Mouse (Mus musculus) hindbrain, embryonic 12.5 days (tissue): ENCODE results near the gene Ranbp3. TPM values are rescaled to one million over a fixed set of nuclear protein-coding genes. Genes with fewer than 3 reads are reported as not detected.
"Not testable (repeated sequence)": the region's sequence is repeated elsewhere in the genome, so short reads cannot be mapped to it uniquely, and the experiment has no call there.

Experiments
- ATAC-seq: fragments of 200-750 bp; cut with Nextera tagmentation; 2 replicates; pipeline ENCODE4 v1.8.0; 2017; ENCODE audit warnings: moderate TSS enrichment; ENCODE audit not compliant: low FRiP score
- H3K27ac ChIP-seq: fragments of 300-500 bp; sonication (generic); 2 replicates; pipeline ENCODE4 v1.5.1; 2016; ENCODE audit warnings: mild to moderate bottlenecking
- H3K27me3 ChIP-seq: fragments of 300-500 bp; sonication (generic); 2 replicates; pipeline ENCODE4 v1.6.1; 2016; ENCODE audit warnings: mild to moderate bottlenecking
- H3K36me3 ChIP-seq: fragments of 300-500 bp; sonication (generic); 2 replicates; pipeline ENCODE4 v1.6.1; 2016; ENCODE audit warnings: mild to moderate bottlenecking
- H3K4me1 ChIP-seq: fragments of 300-500 bp; sonication (generic); 2 replicates; pipeline ENCODE4 v1.6.1; 2016
- H3K4me2 ChIP-seq: fragments of 300-500 bp; sonication (generic); replicated peaks from 2 replicates; pipeline ENCODE4 v1.6.1; 2016; ENCODE audit warnings: mild to moderate bottlenecking
- H3K4me3 ChIP-seq: fragments of 300-500 bp; sonication (generic); 2 replicates; pipeline ENCODE4 v1.5.1; 2016; ENCODE audit warnings: mild to moderate bottlenecking
- H3K9ac ChIP-seq: fragments of 300-500 bp; sonication (generic); 2 replicates; pipeline ENCODE4 v1.6.1; 2016; ENCODE audit warnings: mild to moderate bottlenecking, moderate library complexity
- H3K9me3 ChIP-seq: fragments of 300-500 bp; sonication (generic); replicated peaks from 2 replicates; pipeline ENCODE4 v1.6.1; 2016; ENCODE audit warnings: mild to moderate bottlenecking
- WGBS: fragments of 180-500 bp; shearing (Covaris S2); methylation state at CpG from one replicate; pipeline ENCODE4 v1.1.7; 2016; 5-methylcytosine and 5-hydroxymethylcytosine counted together
- polyA plus RNA-seq: library from polyadenylated mRNA; unstranded; fragments of >200 nt; fragmentation: Nextera tagmentation; extraction: Ambion mirVana; gene quantifications from 2 replicates; pipeline ENCODE4 v1.2.1, GENCODE M21; 2016

The Ranbp3 gene
- polyA plus RNA-seq = 98.2 and 105 TPM in 2 replicates

DNA sequence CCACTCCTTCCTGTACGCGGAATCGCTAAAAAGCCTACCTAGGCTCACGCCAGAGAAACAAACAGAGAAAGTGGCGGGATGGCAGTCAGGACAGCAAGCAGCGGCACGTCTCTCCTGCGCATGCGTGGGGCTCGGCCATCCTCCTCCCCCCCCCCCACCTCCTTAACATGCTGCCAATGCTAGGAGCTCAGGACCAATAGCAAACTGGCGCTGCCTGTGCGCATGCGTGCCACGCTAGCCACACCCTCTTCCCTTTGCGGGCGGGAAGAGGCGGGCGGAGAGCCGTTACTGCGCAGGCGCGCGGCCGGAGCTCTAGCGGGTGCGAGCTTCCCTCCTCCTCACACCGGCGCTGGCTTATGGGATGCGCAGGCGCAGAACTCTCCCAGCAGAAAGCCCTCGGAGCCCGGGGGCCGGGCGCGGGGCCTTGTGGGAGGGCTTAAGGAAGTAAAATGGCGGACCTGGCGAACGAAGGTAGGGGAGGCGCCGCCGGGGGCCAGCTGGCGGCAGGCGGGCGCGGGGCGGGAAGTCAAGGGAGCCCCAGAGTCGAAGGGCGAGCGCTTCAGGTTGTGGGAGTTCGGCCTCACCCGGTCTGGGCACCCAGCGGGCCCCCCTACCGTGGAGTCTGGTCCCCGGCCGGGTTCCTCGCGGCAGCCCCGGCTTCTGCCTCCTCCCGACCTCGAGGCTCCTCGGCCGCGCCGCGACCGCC is at the start of gene Ranbp3:
Gene Ranbp3, plus strand, starts transcription at position 354 of the 706 bp plus-strand sequence.
- Histone ChIP-seq H3K36me3 (peaks cover 20% of the 10 kb centered on the region), H3K9me3 (no peaks in the 10 kb centered on the region), H3K4me1 (peaks cover 35% of the 10 kb centered on the region), H3K27ac (peak within 1 kb of the TSS; percentile 87), H3K27me3 (peaks cover 6% of the 10 kb centered on the region), H3K9ac (peak within 1 kb of the TSS; percentile 96), H3K4me2 (peak within 1 kb of the TSS; percentile 77), H3K4me3 (peak within 1 kb of the TSS; percentile 97)
- ATAC-seq = peak; percentile 92
- WGBS = under 1% methylated on average over 42 of the region's 66 CpGs

DNA sequence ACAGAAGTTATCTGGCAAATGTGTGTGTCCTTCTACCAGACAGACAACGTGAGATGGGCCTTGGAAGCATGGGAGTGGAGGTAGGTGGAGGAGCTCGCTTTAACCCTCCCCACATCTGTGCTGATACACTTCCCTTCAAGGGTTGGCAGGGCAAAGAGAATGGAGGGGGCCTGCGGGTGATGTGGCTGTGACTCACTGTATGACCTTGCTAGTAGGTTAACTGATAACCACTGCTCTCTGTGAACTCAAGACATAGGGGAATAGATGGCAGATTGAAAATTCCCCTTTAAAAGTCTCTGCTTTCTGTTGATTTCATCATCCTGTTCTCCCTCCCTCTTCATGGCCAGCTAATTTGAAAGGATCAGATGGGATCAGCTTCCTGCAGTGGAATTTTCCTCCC is 47.6 kb upstream of the Ranbp3 start:
- no peak for ATAC-seq
- 88% methylated on average over 3 of the region's 3 CpGs for WGBS
- Histone ChIP-seq H3K4me3 (no peak overlapping the region), H3K27me3 (no peaks in the 10 kb centered on the region), H3K9ac (no peak overlapping the region), H3K9me3 (no peaks in the 10 kb centered on the region), H3K27ac (no peak overlapping the region), H3K36me3 (peaks cover 35% of the 10 kb centered on the region), H3K4me2 (peak overlapping the region; percentile 87; the same call in 1 of the 2 replicates), H3K4me1 (peaks cover 18% of the 10 kb centered on the region)

DNA sequence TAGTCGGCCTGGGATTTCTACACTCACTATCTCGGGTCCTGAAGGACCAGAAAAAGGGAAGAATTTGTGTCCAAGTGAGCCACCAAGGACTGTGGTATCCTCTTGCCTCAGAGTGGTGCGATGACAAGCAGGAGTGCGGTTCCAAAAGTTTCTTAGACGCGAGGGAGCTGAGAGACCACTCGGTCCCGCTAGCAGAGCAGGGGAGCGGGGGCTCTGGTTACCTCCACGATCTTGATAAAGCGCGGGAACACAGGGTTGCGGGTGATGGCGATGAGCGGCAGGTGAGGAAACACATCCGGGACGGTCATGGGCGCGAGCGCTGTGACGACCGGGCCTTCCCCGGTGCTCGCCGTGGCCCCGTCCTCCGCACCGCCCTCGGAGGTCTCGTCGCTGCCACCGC is 46.8 kb upstream of the Ranbp3 start:
- Histone ChIP-seq H3K4me2 (peak overlapping the region; percentile 87), H3K27me3 (no peaks in the 10 kb centered on the region), H3K27ac (peak overlapping the region; percentile 48; the same call in 1 of the 2 replicates), H3K4me1 (peaks cover 18% of the 10 kb centered on the region), H3K9ac (peak overlapping the region; percentile 93), H3K36me3 (peaks cover 29% of the 10 kb centered on the region), H3K9me3 (no peaks in the 10 kb centered on the region), H3K4me3 (peak overlapping the region; percentile 95)
- WGBS = under 1% methylated on average over 32 of the region's 32 CpGs
- ATAC-seq = no peak

DNA sequence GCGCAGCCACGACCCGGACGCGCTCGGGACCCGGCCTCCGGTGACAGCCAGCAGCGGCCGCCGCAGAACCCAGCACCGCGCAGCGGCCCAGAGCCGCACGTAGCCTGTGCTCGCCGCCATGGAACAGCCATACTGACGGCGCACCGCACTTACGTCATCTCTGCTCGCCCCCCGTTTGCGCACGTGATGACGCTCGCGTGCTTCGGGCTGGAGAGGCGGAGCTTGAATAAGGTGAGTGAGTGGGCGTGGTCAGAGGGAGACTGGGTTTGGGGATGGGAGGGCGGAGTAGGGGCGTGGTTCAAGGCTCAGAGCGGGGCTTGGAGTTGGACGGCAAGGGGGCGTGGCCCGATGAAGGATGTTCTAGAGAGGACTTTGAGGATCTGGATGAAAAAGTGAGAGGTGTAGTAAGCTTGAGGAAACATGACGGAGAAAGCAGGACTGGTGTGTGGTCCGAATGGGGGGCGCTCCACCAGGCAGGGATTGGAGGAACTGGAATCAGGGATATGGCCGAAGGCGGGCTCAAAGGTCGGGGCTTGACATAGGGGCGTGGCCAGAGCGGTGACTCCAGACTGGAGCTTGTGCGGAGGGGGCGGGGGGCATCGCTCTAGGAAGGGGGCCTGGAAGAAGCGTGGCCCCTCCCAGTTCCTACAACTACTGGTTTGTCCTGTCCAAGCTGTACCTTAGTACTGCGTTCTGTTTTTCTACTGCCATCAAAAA is 46.2 kb upstream of the Ranbp3 start, which contains the start of gene Lonp1:
Gene Lonp1, minus strand, starts transcription at position 134 of the 717 bp plus-strand sequence.
- peak; percentile 92 for ATAC-seq
- H3K9me3 ChIP-seq = no peaks in the 10 kb centered on the region
- H3K9ac ChIP-seq = peak within 1 kb of the TSS; percentile 93
- H3K4me3 ChIP-seq = peak within 1 kb of the TSS; percentile 95
- H3K4me1 ChIP-seq = peaks cover 18% of the 10 kb centered on the region
- under 1% methylated on average over 51 of the region's 51 CpGs for WGBS
- peak within 1 kb of the TSS; percentile 48 for H3K27ac ChIP-seq
- H3K4me2 ChIP-seq = peak within 1 kb of the TSS; percentile 87
- peaks cover 23% of the 10 kb centered on the region for H3K36me3 ChIP-seq
- no peaks in the 10 kb centered on the region for H3K27me3 ChIP-seq

DNA sequence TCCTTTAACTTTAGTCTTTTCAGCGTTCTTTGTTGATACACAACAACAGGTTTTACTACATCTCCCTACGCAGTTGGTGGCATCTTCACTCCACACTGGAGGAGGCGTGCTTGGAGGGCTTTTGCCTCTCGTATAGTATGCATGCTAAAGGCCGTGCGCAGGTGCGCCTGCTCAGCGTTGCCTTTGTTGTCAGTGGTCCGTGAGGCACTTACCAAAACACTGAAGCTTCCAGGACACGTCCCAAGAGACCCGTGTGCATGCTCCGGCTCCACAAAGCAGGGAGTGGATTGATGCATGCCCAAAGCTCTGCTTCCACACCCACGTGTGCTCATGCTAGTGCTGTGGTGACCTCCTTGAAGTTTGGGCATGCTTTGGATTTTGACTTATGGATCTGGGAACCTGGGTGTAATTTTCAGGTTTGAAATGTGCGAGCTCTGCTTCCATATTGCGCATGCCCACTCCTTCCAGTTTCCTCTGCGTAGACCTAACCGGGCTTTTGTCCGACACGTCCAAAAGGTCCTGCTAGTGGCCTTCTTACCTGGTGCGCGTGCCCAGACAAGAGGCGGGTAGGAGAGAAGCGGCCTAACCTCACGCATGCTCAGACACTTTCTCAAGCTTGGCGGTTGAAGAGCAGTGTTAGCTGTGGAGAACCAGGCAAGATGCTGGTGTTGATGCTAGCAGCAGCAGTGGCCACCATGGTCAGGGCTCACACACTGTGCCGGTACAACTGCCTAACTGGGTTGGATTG is 45.4 kb upstream of the Ranbp3 start, which contains the start of gene Catsperd:
Gene Catsperd, plus strand, starts transcription at position 614 of the 748 bp plus-strand sequence.
- Histone ChIP-seq H3K27ac (peak within 1 kb of the TSS; percentile 48), H3K4me1 (peaks cover 18% of the 10 kb centered on the region), H3K4me3 (peak within 1 kb of the TSS; percentile 95), H3K4me2 (peak within 1 kb of the TSS; percentile 87), H3K27me3 (no peaks in the 10 kb centered on the region), H3K9ac (peak within 1 kb of the TSS; percentile 49), H3K9me3 (no peaks in the 10 kb centered on the region), H3K36me3 (peaks cover 15% of the 10 kb centered on the region; the same call in 1 of the 2 replicates)
- peak; percentile 49 for ATAC-seq
- 9% methylated on average over 26 of the region's 26 CpGs for WGBS

DNA sequence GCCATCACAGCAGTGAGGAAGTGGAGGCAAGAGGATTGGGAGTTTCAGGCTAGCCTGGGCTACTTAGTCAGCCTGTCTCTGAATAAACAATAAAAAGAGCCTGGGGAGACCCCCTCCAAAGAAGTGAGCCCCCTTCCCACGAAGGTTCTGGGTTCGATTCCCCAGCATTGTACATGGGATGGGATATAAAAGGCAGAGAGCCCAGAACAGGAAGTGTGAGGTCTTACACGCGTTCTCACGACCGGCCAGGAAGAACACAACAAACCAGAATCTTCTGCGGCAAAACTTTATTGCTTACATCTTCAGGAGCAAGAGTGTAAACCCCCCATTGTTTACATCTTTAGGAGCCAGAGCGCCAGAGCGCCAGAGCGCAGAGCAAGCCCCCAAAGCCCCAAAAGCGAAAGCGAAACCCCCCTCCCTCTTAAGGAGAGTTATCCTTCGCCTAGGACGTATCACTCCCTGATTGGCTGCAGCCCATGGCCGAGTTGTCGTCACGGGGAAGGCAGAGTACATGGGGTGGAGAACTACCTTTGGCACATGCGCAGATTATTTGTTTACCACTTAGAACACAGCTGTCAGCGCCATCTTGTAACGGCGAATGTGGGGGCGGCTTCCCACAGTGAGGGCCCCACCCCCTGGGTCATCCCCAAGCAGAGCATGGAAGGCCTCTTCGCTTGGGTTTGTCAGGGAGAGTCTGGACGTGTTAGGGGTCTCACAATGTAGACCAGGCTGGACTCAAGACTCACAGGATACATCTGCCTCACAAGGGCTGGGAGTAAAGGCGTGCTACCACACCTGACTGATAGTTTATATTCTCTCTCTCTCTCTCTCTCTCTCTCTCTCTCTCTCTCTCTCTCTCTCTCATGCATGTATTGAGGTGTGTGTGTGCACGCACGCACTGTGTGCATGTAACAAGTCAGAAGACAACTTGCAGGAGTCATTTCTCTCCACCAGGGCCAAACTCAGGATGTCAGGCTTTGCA is 43.0 kb upstream of the Ranbp3 start:
- not testable (repeated sequence) for H3K36me3 ChIP-seq, ATAC-seq, H3K4me3 ChIP-seq, H3K4me2 ChIP-seq, H3K27ac ChIP-seq, H3K9ac ChIP-seq, H3K9me3 ChIP-seq, H3K27me3 ChIP-seq
- 88% methylated on average over 27 of the region's 27 CpGs for WGBS
- H3K4me1 ChIP-seq = peaks cover 18% of the 10 kb centered on the region

DNA sequence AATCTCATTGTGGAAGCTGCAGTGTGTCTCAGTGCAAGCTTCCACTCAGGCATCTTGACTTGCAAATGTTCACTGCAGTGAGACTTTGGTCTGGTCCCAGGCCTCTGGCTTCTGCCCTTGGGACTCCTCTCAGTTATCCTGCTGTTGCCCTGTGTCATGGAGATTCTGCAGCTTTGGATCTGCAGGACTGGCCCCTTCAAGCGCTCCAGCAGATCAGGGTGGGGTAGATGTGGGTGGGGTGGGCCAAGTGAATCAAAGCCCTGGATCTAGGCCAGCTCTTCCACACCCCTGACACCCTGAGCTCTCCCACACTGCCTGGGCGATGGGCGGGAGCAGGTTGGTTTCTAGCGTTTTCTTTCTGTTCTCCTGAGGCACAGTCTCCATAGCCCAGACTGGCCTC is 41.3 kb upstream of the Ranbp3 start:
- Histone ChIP-seq H3K4me3 (no peak overlapping the region), H3K4me1 (peaks cover 6% of the 10 kb centered on the region), H3K4me2 (no peak overlapping the region), H3K9ac (no peak overlapping the region), H3K9me3 (no peaks in the 10 kb centered on the region), H3K36me3 (no peaks in the 10 kb centered on the region), H3K27ac (no peak overlapping the region), H3K27me3 (no peaks in the 10 kb centered on the region)
- whole genome bisulfite sequencing = 51% methylated on average over 4 of the region's 4 CpGs
- ATAC-seq = no peak

DNA sequence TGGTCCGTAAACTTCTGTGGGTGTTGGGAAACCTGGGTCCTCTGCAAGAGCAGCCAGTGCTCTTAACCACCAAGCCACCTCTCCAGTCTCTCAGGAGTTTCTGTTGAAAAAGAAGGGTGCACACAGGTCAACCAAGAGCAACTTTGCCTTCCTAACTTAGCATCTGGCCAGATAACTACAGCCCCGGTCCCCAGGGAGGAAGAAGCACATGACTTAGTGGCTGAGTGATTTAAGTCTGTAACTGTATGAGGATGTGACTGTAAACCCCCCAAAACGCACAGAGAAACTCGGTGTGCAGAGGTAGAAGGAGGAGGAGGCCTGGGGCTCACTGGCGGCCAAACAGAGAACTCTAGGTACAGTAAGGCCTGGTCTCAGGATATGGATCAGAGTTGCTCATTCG is 39.1 kb upstream of the Ranbp3 start:
- Histone ChIP-seq H3K4me2 (no peak overlapping the region), H3K4me1 (no peaks in the 10 kb centered on the region), H3K27me3 (no peaks in the 10 kb centered on the region), H3K9me3 (no peaks in the 10 kb centered on the region), H3K27ac (no peak overlapping the region), H3K9ac (no peak overlapping the region), H3K36me3 (no peaks in the 10 kb centered on the region), H3K4me3 (no peak overlapping the region)
- ATAC-seq = no peak
- WGBS = 85% methylated on average over 6 of the region's 6 CpGs

DNA sequence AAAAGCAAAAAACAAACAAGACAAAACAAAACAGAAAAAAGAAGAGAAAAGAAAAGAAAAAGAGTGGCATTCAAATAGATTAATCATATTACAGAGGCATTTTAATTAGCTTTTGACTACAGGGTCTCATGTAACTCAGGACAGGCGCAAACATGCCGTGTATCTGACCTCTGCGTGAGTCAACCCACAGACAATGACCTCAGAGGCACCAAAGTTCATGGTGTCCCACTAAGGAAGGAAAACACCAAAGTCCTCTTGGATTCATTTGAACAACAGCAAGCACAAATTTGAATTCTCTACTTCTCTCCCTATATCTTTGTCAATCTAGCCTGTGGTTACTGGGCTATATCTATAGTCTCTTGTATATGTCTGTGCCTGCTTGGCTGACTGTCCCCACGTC is 29.9 kb upstream of the Ranbp3 start:
- 86% methylated on average over 4 of the region's 4 CpGs for WGBS
- Histone ChIP-seq H3K9ac (no peak overlapping the region), H3K36me3 (no peaks in the 10 kb centered on the region), H3K9me3 (no peaks in the 10 kb centered on the region), H3K4me1 (no peaks in the 10 kb centered on the region), H3K27me3 (no peaks in the 10 kb centered on the region), H3K4me3 (no peak overlapping the region), H3K4me2 (no peak overlapping the region), H3K27ac (no peak overlapping the region)
- no peak for ATAC-seq

DNA sequence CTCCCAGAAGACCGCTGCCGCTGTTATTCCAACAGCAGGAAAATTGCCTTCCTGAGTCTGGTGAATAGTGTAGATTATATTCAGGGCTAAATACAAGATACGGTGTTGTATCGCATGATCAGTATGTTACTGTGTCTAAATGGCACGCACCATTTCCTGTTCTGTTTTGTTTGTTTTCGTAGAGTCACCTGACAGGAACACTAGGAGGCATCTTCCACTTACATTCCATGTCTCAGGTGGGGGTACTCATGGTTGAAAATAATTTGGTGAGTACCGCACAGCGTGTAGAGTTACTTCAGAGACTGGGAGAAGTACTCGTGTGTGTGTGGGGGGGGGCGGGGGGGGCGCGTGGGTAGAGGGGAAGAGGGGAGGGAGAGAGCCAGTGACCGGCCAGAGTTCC is 25.5 kb upstream of the Ranbp3 start:
- no peak overlapping the region for H3K9ac ChIP-seq
- H3K27me3 ChIP-seq = no peaks in the 10 kb centered on the region
- no peak overlapping the region for H3K27ac ChIP-seq
- H3K4me2 ChIP-seq = no peak overlapping the region
- WGBS = 66% methylated on average over 11 of the region's 13 CpGs
- no peaks in the 10 kb centered on the region for H3K9me3 ChIP-seq
- H3K4me1 ChIP-seq = no peaks in the 10 kb centered on the region
- H3K36me3 ChIP-seq = no peaks in the 10 kb centered on the region
- H3K4me3 ChIP-seq = no peak overlapping the region
- no peak for ATAC-seq

DNA sequence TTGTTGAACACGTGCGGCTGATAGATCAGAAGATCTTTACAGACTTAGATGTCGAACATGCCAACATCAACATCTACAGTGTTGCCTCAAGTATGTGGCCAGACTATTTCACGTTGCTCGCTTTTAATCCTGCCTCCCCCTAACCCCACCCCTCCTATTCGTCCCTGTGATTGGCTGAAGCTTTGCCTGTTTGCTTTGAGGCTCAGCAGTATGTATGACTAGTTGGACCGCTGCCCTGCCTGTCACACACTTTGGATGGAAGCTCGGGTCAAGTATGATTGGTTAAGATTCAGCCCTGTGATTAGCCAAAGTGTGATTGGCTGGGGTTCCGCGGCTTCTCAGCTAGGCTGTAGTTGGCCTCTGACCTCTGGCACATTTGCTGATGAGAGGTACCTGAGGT is 21.3 kb upstream of the Ranbp3 start:
- no peak overlapping the region for H3K4me3 ChIP-seq
- H3K4me1 ChIP-seq = no peaks in the 10 kb centered on the region
- no peak overlapping the region for H3K4me2 ChIP-seq
- no peak for ATAC-seq
- no peaks in the 10 kb centered on the region for H3K27me3 ChIP-seq
- WGBS = 46% methylated on average over 10 of the region's 10 CpGs
- H3K27ac ChIP-seq = no peak overlapping the region
- no peaks in the 10 kb centered on the region for H3K36me3 ChIP-seq
- H3K9me3 ChIP-seq = no peaks in the 10 kb centered on the region
- H3K9ac ChIP-seq = no peak overlapping the region
